Mouse (Mus musculus) brown adipose tissue, adult 24 weeks (tissue): ENCODE measurements around the gene Vps33a. TPM values are rescaled to one million over a fixed set of nuclear protein-coding genes. Genes with fewer than 3 reads are reported as not detected.

ENCODE experiments used
- H3K27ac ChIP-seq: fragments of 200-500 bp; replicated peaks from 2 replicates; pipeline ENCODE4 v1.5.1; 2012; ENCODE audit warnings: low read depth, mild to moderate bottlenecking, low read length
- H3K4me1 ChIP-seq: fragments of 200-500 bp; 2 replicates; pipeline ENCODE4 v1.6.1; 2012; ENCODE audit warnings: low read length, mixed read lengths; ENCODE audit not compliant: control insufficient read depth, insufficient read depth, insufficient read length
- H3K4me3 ChIP-seq: fragments of 200-500 bp; 2 replicates; pipeline ENCODE4 v1.5.1; 2012; ENCODE audit warnings: low read depth, mild to moderate bottlenecking, low read length, moderate library complexity; ENCODE audit not compliant: insufficient read depth
- polyA plus RNA-seq: library from polyadenylated mRNA; stranded (reverse); fragments of >200 nt; gene quantifications from 2 replicates; pipeline ENCODE4 v1.2.4, GENCODE M21; 2012; ENCODE audit not compliant: missing spikeins, insufficient read depth, insufficient read length

Gene Vps33a
- polyA plus RNA-seq, 1 experiment = 31.5 TPM

- no peak within 1 kb of the TSS for H3K27ac ChIP-seq
- no peaks in the 10 kb centered on the region for H3K4me1 ChIP-seq
- no peak within 1 kb of the TSS for H3K4me3 ChIP-seq
Measured at GRCm38 (mm10) chr5:123510160-123510559, 62.7 kb downstream of the Vps33a start, which contains the start of gene B3gnt4. Gene B3gnt4 (plus strand): TSS chr5:123510460.

GRCm38 (mm10) chr5:123508921-123509320 is 63.9 kb downstream of the Vps33a start:
- Histone ChIP-seq H3K27ac (no peak overlapping the region), H3K4me1 (no peaks in the 10 kb centered on the region), H3K4me3 (peak overlapping the region; percentile 68)

DNA sequence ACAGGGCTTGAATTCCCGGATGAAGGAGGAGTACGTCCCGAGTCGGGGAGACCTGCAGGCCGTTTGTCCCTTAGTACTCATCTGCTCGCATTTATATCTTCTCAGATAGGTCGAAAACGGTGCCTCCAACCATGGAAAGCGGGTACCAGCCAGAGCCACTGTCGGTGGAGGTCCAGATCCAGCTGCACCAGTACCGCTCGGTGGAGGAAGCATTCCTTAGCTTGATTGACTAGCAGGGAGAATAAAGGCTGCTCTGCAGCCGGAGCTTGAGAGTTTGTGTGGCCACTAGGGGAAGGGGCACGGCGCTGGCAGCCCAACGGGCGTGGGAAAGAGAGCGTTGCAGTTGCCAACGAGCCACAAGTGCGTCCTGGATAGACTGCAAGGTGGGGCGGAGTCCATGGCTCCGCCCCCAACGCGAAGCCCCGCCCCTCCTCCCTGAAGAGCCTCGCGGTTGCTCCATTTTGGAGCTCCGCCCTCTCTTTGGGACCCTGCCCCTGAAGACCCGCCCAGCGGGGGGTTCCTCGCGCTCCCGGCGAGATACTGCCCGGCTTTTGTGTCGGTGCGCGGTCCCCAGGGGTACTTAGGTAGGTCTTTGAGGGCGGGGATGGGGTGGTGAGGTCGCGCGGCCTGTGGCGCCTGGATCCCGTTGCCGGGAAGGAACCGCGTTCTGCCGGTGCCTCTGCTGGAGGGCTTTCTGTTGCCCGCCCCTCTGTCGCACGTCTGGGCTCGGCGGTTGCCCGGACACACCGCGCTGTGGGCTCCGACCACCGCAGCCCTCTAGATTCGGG is 64.7 kb downstream of the Vps33a start:
- H3K4me1 ChIP-seq = no peaks in the 10 kb centered on the region
- H3K27ac ChIP-seq = no peak overlapping the region
- peak overlapping the region; percentile 68 for H3K4me3 ChIP-seq

GRCm38 (mm10) chr5:123501973-123502372 is 70.9 kb downstream of the Vps33a start:
- Histone ChIP-seq H3K4me3 (no peak overlapping the region), H3K27ac (no peak overlapping the region), H3K4me1 (0 out of 2 replicates have a peak, but pooled peaks cover 3% of the 10 kb centered on the region)

- H3K4me3 ChIP-seq = no peak overlapping the region
- H3K4me1 ChIP-seq = 0 out of 2 replicates have a peak, but pooled peaks cover 3% of the 10 kb centered on the region
- no peak overlapping the region for H3K27ac ChIP-seq
Measured at GRCm38 (mm10) chr5:123499717-123500116, 73.1 kb downstream of the Vps33a start.

DNA sequence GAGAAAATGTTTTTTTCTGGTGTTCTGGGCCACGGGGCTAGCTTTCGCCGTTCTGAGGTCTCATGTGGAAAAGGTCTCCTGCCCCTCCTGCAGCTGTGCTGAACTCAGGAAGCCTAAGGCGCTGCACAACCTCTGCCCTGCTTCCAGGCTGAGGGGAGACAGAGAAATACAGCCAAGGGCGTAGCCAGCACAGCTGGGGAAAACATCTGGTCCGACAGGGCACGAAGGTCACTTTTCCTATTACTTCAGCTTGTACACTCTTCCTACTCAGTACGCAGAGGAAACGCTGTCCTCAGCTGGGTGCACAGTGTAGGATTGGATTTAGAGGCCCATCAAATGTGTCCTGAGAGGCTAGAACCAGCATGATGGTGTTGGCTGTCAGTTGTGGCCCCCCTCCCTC is 82.9 kb downstream of the Vps33a start:
- Histone ChIP-seq H3K4me3 (no peak overlapping the region), H3K27ac (peak overlapping the region; percentile 40; the same call in 1 of the 2 replicates), H3K4me1 (peaks cover 11% of the 10 kb centered on the region)

DNA sequence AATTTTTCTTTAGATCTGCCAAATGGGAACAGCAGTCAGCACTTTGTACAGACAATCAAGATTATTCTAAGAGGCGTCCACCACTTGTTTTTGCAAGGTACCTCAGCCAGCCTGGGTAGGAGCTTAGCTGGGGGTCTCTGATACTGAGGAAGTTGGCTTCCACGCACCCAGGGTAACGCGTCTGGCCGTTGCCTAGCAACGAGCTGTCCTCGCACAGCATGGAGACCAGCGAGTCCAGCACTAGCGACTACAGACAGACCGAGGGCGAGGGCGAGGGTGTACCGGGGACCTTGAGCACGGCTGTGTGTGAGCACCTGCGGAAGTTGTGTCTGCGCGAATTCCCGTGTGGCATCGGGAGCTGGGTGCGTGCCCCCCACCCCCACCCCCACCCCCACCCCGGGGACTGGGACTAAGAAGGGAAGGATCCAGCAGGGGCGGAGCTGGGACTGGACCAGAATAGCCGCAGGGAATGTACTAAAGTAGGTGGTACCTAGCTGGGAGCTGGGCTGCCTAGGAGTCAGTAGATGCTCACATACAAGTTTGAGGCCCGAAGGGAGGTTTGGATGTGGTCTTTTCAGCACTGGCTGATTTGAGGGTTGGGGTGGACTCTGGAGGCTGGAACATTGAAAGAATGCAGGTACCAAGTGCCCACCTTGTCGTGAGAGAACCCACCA is 83.6 kb downstream of the Vps33a start, which contains the start of the genes Lrrc43 and Il31:
TSS of gene Lrrc43 (plus strand) at position 194 of the 674 bp plus-strand sequence.
TSS of gene Il31 (minus strand) at position 378 of the 674 bp plus-strand sequence.
- Histone ChIP-seq H3K27ac (peak within 1 kb of the TSS; percentile 40; the same call in 1 of the 2 replicates), H3K4me3 (no peak within 1 kb of the TSS), H3K4me1 (peaks cover 11% of the 10 kb centered on the region)

- H3K4me3 ChIP-seq = no peak overlapping the region
- H3K27ac ChIP-seq = no peak overlapping the region
- H3K4me1 ChIP-seq = peaks cover 11% of the 10 kb centered on the region
Measured at GRCm38 (mm10) chr5:123487659-123488395, 85.0 kb downstream of the Vps33a start.

Other genes starting within 250 kb of the Vps33a start
- gene Bcl7a, start 229.2 kb downstream of the Vps33a start, polyA plus RNA-seq = 9.7 and 9.8 TPM in 2 replicates
- 7.8 and 8.2 TPM in 2 replicates for gene Mlxip, start 178.2 kb downstream of the Vps33a start, polyA plus RNA-seq
- not detected in 2 replicates for gene Lrrc43, start 83.7 kb downstream of the Vps33a start, polyA plus RNA-seq
- gene Il31, start 83.5 kb downstream of the Vps33a start, polyA plus RNA-seq = not detected in 2 replicates
- 0.79 TPM in 1 of 2 replicates, not detected in the other for gene B3gnt4, start 62.6 kb downstream of the Vps33a start, polyA plus RNA-seq
- 58.4 and 76.8 TPM in 2 replicates for gene Diablo, start 48.9 kb downstream of the Vps33a start, polyA plus RNA-seq
- gene Gm49027, start 47.5 kb downstream of the Vps33a start, polyA plus RNA-seq = not detected in 2 replicates
- gene Clip1, start 111.6 kb upstream of the Vps33a start, polyA plus RNA-seq = 38.1 and 45.0 TPM in 2 replicates
- 17.6 and 22.1 TPM in 2 replicates for gene Zcchc8, start 148.1 kb upstream of the Vps33a start, polyA plus RNA-seq
- gene Rsrc2, start 176.4 kb upstream of the Vps33a start, polyA plus RNA-seq = 75.0 and 76.1 TPM in 2 replicates
- not detected in 2 replicates for gene Kntc1, start 176.7 kb upstream of the Vps33a start, polyA plus RNA-seq